Mouse (Mus musculus): ENCODE data around the gene Nxpe4. TPM values are rescaled to one million over a fixed set of nuclear protein-coding genes. Genes with fewer than 3 reads are reported as not detected.

The Nxpe4 gene
- total and polyA plus RNA-seq, 2 experiments, result 0.07 to 0.55 TPM

GRCm38 (mm10) chr9:48257741-48258423 lies 96.1 kb downstream of the Nxpe4 start:
- DNase-seq (ENCODE audit: extremely low read depth, low read depth, low spot score), result no peak
- H3K4me3 ChIP-seq (ENCODE audit: insufficient read depth, low read depth, low read length), result no peak overlapping the region
- TF ChIP-seq CTCF (IDR thresholded peaks at IDR 0.05; ENCODE audit: low read depth, low read length) (peak; percentile 42), POLR2A (IDR thresholded peaks at IDR 0.05; ENCODE audit: extremely low read depth, insufficient read depth, low read length) (no peak)
- no peaks in the 10 kb centered on the region for H3K27me3 ChIP-seq (ENCODE audit: control insufficient read depth, insufficient read depth, low read length)
- H3K36me3 ChIP-seq (ENCODE audit: control insufficient read depth, insufficient read depth, low read length), result no peaks in the 10 kb centered on the region
- H3K79me2 ChIP-seq (ENCODE audit: control insufficient read depth, insufficient read depth, low read length), result no peaks in the 10 kb centered on the region
- no peaks in the 10 kb centered on the region for H3K4me1 ChIP-seq (ENCODE audit: control insufficient read depth, insufficient read depth, low read length)
- WGBS, result 32% methylated on average over 12 of the region's 12 CpGs
- no peak overlapping the region for H3K9ac ChIP-seq (ENCODE audit: low read depth, low read length)
- H3K27ac ChIP-seq (replicated peaks; ENCODE audit: insufficient read depth, low read depth, low read length), result no peak overlapping the region

GRCm38 (mm10) chr9:48264616-48265015 lies 102.8 kb downstream of the Nxpe4 start:
- Histone ChIP-seq H3K36me3 (ENCODE audit: control insufficient read depth, insufficient read depth, low read length) (no peaks in the 10 kb centered on the region), H3K27ac (replicated peaks; ENCODE audit: insufficient read depth, low read depth, low read length) (no peak overlapping the region), H3K27me3 (ENCODE audit: control insufficient read depth, insufficient read depth, low read length) (no peaks in the 10 kb centered on the region), H3K9ac (ENCODE audit: low read depth, low read length) (no peak overlapping the region), H3K4me1 (ENCODE audit: control insufficient read depth, insufficient read depth, low read length) (peaks cover 4% of the 10 kb centered on the region; the same call in 1 of the 2 replicates), H3K79me2 (ENCODE audit: control insufficient read depth, insufficient read depth, low read length) (no peaks in the 10 kb centered on the region), H3K4me3 (ENCODE audit: insufficient read depth, low read depth, low read length) (no peak overlapping the region)
- 85% methylated on average over 6 of the region's 6 CpGs for WGBS
- TF ChIP-seq POLR2A (IDR thresholded peaks at IDR 0.05; ENCODE audit: extremely low read depth, insufficient read depth, low read length) (no peak), CTCF (IDR thresholded peaks at IDR 0.05; ENCODE audit: low read depth, low read length) (no peak)
- DNase-seq (ENCODE audit: extremely low read depth, low read depth, low spot score), result no peak

- no peaks in the 10 kb centered on the region for H3K27me3 ChIP-seq (ENCODE audit: control insufficient read depth, insufficient read depth, low read length)
- no peaks in the 10 kb centered on the region for H3K36me3 ChIP-seq (ENCODE audit: control insufficient read depth, insufficient read depth, low read length)
- no peak overlapping the region for H3K27ac ChIP-seq (replicated peaks; ENCODE audit: insufficient read depth, low read depth, low read length)
- H3K4me3 ChIP-seq (ENCODE audit: insufficient read depth, low read depth, low read length), result no peak overlapping the region
- no peak for TF ChIP-seq POLR2A (IDR thresholded peaks at IDR 0.05; ENCODE audit: extremely low read depth, insufficient read depth, low read length)
- TF ChIP-seq CTCF (IDR thresholded peaks at IDR 0.05; ENCODE audit: low read depth, low read length), result no peak
- no peak for DNase-seq (ENCODE audit: extremely low read depth, low read depth, low spot score)
- 73% methylated on average over 4 of the region's 4 CpGs for WGBS
- H3K9ac ChIP-seq (ENCODE audit: low read depth, low read length), result no peak overlapping the region
- H3K4me1 ChIP-seq (ENCODE audit: control insufficient read depth, insufficient read depth, low read length), result peaks cover 4% of the 10 kb centered on the region; the same call in 1 of the 2 replicates
- H3K79me2 ChIP-seq (ENCODE audit: control insufficient read depth, insufficient read depth, low read length), result no peaks in the 10 kb centered on the region
Measured at GRCm38 (mm10) chr9:48265491-48265890, 103.7 kb downstream of the Nxpe4 start.

GRCm38 (mm10) chr9:48266286-48267027 lies 104.6 kb downstream of the Nxpe4 start:
- no peak overlapping the region for H3K9ac ChIP-seq (ENCODE audit: low read depth, low read length)
- WGBS, result 12% methylated on average over 21 of the region's 21 CpGs

GRCm38 (mm10) chr9:48267028-48267441 lies 105.2 kb downstream of the Nxpe4 start:
- TF ChIP-seq POLR2A (IDR thresholded peaks at IDR 0.05; ENCODE audit: extremely low read depth, insufficient read depth, low read length) (no peak), CTCF (IDR thresholded peaks at IDR 0.05; ENCODE audit: low read depth, low read length) (no peak)
- Histone ChIP-seq H3K27ac (replicated peaks; ENCODE audit: insufficient read depth, low read depth, low read length) (peak overlapping the region; percentile 43), H3K9ac (ENCODE audit: low read depth, low read length) (peak overlapping the region; percentile 44), H3K27me3 (ENCODE audit: control insufficient read depth, insufficient read depth, low read length) (no peaks in the 10 kb centered on the region), H3K4me1 (ENCODE audit: control insufficient read depth, insufficient read depth, low read length) (peaks cover 4% of the 10 kb centered on the region; the same call in 1 of the 2 replicates), H3K79me2 (ENCODE audit: control insufficient read depth, insufficient read depth, low read length) (no peaks in the 10 kb centered on the region), H3K36me3 (ENCODE audit: control insufficient read depth, insufficient read depth, low read length) (no peaks in the 10 kb centered on the region), H3K4me3 (ENCODE audit: insufficient read depth, low read depth, low read length) (peak overlapping the region; percentile 58)
- DNase-seq (ENCODE audit: extremely low read depth, low read depth, low spot score), result peak; percentile 99
- WGBS, result 1% methylated on average over 16 of the region's 16 CpGs

More at GRCm38 (mm10) chr9:48266286-48267027, 104.6 kb downstream of the Nxpe4 start:
- no peaks in the 10 kb centered on the region for H3K27me3 ChIP-seq (ENCODE audit: control insufficient read depth, insufficient read depth, low read length)
- TF ChIP-seq CTCF (IDR thresholded peaks at IDR 0.05; ENCODE audit: low read depth, low read length) (peak; percentile 94), POLR2A (IDR thresholded peaks at IDR 0.05; ENCODE audit: extremely low read depth, insufficient read depth, low read length) (no peak)
- peaks cover 4% of the 10 kb centered on the region; the same call in 1 of the 2 replicates for H3K4me1 ChIP-seq (ENCODE audit: control insufficient read depth, insufficient read depth, low read length)
- peak overlapping the region; percentile 58; the same call in 1 of the 2 replicates for H3K4me3 ChIP-seq (ENCODE audit: insufficient read depth, low read depth, low read length)
- H3K79me2 ChIP-seq (ENCODE audit: control insufficient read depth, insufficient read depth, low read length), result no peaks in the 10 kb centered on the region
- H3K27ac ChIP-seq (replicated peaks; ENCODE audit: insufficient read depth, low read depth, low read length), result peak overlapping the region; percentile 43
- DNase-seq (ENCODE audit: extremely low read depth, low read depth, low spot score), result no peak
- no peaks in the 10 kb centered on the region for H3K36me3 ChIP-seq (ENCODE audit: control insufficient read depth, insufficient read depth, low read length)

Measured in liver, adult 2 months (tissue).